Mouse (Mus musculus): ENCODE results near the gene Dab1.

Gene Dab1

GRCm38 (mm10) chr4:104782346-104782745 is 1163.2 kb downstream of the Dab1 start:
- DNase-seq, result no peak

- no peak for DNase-seq
These were observed 1173.0 kb downstream of the Dab1 start for GRCm38 (mm10) chr4:104792111-104792510.

All from cerebellum, adult 8-10 months (tissue).